Mouse (Mus musculus): ENCODE measurements around the gene Sik2. TPM values are rescaled to one million over a fixed set of nuclear protein-coding genes. Genes with fewer than 3 reads are reported as not detected.

Sik2 gene
- polyA plus RNA-seq, 1 experiment from 2014 or later, result 12.6 TPM

DNA sequence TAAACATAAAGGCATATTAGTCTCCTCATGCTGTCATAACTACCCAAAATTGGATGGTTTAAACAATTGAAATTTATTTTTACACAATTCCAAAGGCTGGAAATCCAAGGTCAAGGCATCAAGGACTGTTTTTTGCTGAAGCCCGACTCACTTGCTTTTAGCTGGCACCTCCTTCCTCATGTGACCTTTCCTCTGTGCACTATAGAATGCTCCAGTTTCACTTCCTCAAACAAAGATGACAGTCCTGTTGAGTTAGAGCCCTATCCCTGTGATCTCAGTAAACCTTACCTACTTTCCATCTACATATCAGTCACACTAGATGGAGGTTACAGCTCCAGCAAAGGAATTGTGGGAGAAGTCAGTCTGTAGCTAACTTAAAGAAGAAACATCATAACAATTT, 21.3 kb upstream of the Sik2 start:
- H3K36me3 ChIP-seq (ENCODE audit: control insufficient read depth, insufficient read depth, low read length), result no peaks in the 10 kb centered on the region
- 78% methylated on average over 1 of the region's 1 CpGs for WGBS
- ATAC-seq, result no peak
- no peak overlapping the region for H3K27ac ChIP-seq (ENCODE audit: low read depth, low read length)
- no peak overlapping the region for H3K9ac ChIP-seq (ENCODE audit: low read length)
- H3K4me3 ChIP-seq (ENCODE audit: low read depth, low read length), result no peak overlapping the region
- H3K27me3 ChIP-seq (replicated peaks; ENCODE audit: control insufficient read depth, insufficient read depth, low read length), result no peaks in the 10 kb centered on the region
- no peak overlapping the region for H3K4me2 ChIP-seq (ENCODE audit: low read length)
- no peaks in the 10 kb centered on the region for H3K4me1 ChIP-seq (ENCODE audit: control insufficient read depth, insufficient read depth, low read length)
- H3K9me3 ChIP-seq (replicated peaks; ENCODE audit: control insufficient read depth, low read length), result no peaks in the 10 kb centered on the region
- no peak for DNase-seq (ENCODE audit: low spot score)

DNA sequence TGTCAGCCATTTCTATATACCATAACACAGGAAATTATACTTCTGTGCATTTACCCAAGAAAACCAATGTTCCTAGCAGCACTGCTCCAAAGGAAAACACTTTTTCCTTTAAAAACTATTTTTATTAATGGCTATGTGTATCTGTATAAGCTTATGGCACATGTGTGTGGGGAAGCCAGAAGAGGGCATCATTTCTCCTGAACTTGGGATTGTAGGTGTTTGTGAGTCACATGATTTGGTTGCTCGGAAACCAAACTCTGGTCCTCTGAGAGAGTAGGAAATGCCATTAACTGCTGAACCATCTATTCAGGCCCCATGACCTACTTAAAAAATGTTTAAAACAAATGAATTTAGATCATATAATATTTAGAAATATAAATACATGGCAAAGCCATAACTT, 18.1 kb upstream of the Sik2 start:
- Histone ChIP-seq H3K9me3 (replicated peaks; ENCODE audit: control insufficient read depth, low read length) (no peaks in the 10 kb centered on the region), H3K9ac (ENCODE audit: low read length) (no peak overlapping the region), H3K27me3 (replicated peaks; ENCODE audit: control insufficient read depth, insufficient read depth, low read length) (no peaks in the 10 kb centered on the region), H3K4me3 (ENCODE audit: low read depth, low read length) (no peak overlapping the region), H3K27ac (ENCODE audit: low read depth, low read length) (no peak overlapping the region), H3K4me2 (ENCODE audit: low read length) (no peak overlapping the region), H3K36me3 (ENCODE audit: control insufficient read depth, insufficient read depth, low read length) (no peaks in the 10 kb centered on the region), H3K4me1 (ENCODE audit: control insufficient read depth, insufficient read depth, low read length) (no peaks in the 10 kb centered on the region)
- 83% methylated on average over 1 of the region's 1 CpGs for WGBS
- ATAC-seq (no peak), DNase-seq (ENCODE audit: low spot score) (no peak)

DNA sequence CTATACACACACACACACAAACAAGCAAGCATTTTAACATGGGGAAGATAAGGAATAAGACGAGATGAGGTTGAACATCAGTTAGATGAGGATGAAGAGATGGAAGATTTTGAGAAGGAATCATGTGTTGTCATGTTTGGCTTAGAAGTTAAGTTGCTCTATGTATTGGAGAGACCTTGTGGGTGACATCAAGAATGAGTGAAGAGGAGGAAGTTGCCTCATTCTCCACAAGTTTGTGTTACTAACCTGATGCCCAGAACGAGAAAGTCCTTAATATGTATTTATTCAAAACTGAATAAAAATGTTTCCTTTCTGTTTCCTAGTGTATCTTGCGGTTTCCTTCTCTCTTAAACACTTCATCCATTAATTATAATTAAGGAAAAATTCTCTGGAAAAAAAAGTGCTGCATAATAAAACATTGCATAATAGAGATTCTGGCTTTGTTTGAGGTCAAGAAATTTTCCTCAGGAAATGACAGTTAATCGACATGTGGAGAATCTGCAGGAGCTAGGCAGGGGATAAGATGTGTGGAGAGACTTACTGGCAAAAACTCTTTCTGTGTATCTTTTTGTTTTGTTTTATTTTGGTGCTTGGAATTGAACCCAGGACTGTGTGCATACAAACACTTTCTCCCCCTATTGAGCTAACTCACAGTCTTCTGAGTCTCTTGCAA, 12.4 kb upstream of the Sik2 start:
- no peaks in the 10 kb centered on the region for H3K27me3 ChIP-seq (replicated peaks; ENCODE audit: control insufficient read depth, insufficient read depth, low read length)
- no peak overlapping the region for H3K4me3 ChIP-seq (ENCODE audit: low read depth, low read length)
- no peaks in the 10 kb centered on the region for H3K9me3 ChIP-seq (replicated peaks; ENCODE audit: control insufficient read depth, low read length)
- H3K4me1 ChIP-seq (ENCODE audit: control insufficient read depth, insufficient read depth, low read length), result no peaks in the 10 kb centered on the region
- DNase-seq (ENCODE audit: low spot score), result no peak
- H3K4me2 ChIP-seq (ENCODE audit: low read length), result no peak overlapping the region
- no peak overlapping the region for H3K27ac ChIP-seq (ENCODE audit: low read depth, low read length)
- no peak overlapping the region for H3K9ac ChIP-seq (ENCODE audit: low read length)
- ATAC-seq, result no peak
- H3K36me3 ChIP-seq (ENCODE audit: control insufficient read depth, insufficient read depth, low read length), result no peaks in the 10 kb centered on the region
- 87% methylated on average over 4 of the region's 4 CpGs for WGBS

DNA sequence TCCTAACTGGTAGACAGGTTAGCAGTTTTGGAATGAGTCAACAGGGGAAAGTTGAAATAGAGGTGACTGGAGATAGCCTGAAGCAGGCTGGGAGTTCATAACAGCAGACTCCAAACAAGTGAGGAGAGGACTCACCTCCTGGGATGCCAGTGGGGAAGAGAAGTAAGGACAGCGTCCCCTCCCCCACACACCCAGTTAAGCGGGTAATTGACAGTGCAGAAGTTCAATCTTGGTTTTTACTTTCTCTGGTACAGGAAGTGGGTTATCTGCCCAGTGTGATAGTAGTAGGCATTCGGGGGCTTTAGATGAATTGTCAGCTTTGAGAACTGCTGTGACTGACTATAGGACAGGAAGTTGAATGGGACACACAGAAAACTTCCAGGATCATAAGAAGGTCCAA, 11.5 kb upstream of the Sik2 start:
- Histone ChIP-seq H3K4me2 (ENCODE audit: low read length) (no peak overlapping the region), H3K9me3 (replicated peaks; ENCODE audit: control insufficient read depth, low read length) (no peaks in the 10 kb centered on the region), H3K27me3 (replicated peaks; ENCODE audit: control insufficient read depth, insufficient read depth, low read length) (no peaks in the 10 kb centered on the region), H3K4me1 (ENCODE audit: control insufficient read depth, insufficient read depth, low read length) (no peaks in the 10 kb centered on the region), H3K9ac (ENCODE audit: low read length) (no peak overlapping the region), H3K27ac (ENCODE audit: low read depth, low read length) (no peak overlapping the region), H3K4me3 (ENCODE audit: low read depth, low read length) (no peak overlapping the region), H3K36me3 (ENCODE audit: control insufficient read depth, insufficient read depth, low read length) (no peaks in the 10 kb centered on the region)
- ATAC-seq, result no peak
- no peak for DNase-seq (ENCODE audit: low spot score)
- 82% methylated on average over 3 of the region's 3 CpGs for WGBS

DNA sequence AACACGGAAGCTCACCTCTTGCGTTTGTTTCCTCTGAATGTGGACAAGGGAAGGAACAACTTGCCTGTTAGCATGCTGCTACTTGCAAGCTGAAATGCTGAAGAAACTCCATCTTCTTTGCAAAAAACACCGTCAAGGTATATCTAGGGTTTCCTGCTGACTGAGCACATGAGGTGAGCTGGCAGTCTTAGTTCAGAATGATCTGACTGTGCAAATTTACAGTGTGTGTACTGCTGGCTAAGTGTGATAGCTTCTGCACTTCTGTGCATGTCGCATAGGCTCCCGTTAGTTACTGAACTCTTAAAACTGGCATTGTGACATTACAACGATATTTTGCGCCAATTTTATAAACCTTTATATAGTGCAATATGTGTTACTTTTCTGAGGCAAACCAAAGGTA, 10.8 kb upstream of the Sik2 start:
- H3K27me3 ChIP-seq (replicated peaks; ENCODE audit: control insufficient read depth, insufficient read depth, low read length), result no peaks in the 10 kb centered on the region
- DNase-seq (ENCODE audit: low spot score) (no peak), ATAC-seq (no peak)
- H3K9me3 ChIP-seq (replicated peaks; ENCODE audit: control insufficient read depth, low read length), result no peaks in the 10 kb centered on the region
- no peak overlapping the region for H3K4me2 ChIP-seq (ENCODE audit: low read length)
- H3K9ac ChIP-seq (ENCODE audit: low read length), result no peak overlapping the region
- no peak overlapping the region for H3K4me3 ChIP-seq (ENCODE audit: low read depth, low read length)
- no peak overlapping the region for H3K27ac ChIP-seq (ENCODE audit: low read depth, low read length)
- 85% methylated on average over 7 of the region's 7 CpGs for WGBS
- no peaks in the 10 kb centered on the region for H3K36me3 ChIP-seq (ENCODE audit: control insufficient read depth, insufficient read depth, low read length)
- H3K4me1 ChIP-seq (ENCODE audit: control insufficient read depth, insufficient read depth, low read length), result no peaks in the 10 kb centered on the region

DNA sequence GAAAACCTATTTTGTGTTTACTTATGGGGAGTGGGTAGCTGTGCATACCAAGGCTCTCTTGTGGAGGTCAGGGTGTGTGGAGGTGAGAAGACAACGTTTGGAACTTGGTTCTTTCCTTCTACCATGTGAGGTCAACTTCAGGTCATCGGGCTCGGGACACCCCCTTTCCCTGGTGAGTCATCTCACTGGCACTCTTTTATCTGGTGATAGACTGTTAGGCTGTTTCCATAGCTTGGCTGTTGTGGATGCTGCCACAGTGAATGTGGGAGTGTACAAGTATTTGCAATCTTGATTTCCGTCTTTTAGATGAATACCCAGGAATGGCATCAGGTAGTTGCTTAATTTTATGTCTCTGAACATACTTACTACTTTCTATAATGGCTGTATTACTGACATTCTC, 6.9 kb upstream of the Sik2 start:
- no peak for DNase-seq (ENCODE audit: low spot score)
- no peak overlapping the region for H3K9ac ChIP-seq (ENCODE audit: low read length)
- no peak overlapping the region for H3K4me2 ChIP-seq (ENCODE audit: low read length)
- ATAC-seq, result no peak
- no peaks in the 10 kb centered on the region for H3K9me3 ChIP-seq (replicated peaks; ENCODE audit: control insufficient read depth, low read length)
- H3K27ac ChIP-seq (ENCODE audit: low read depth, low read length), result no peak overlapping the region
- H3K36me3 ChIP-seq (ENCODE audit: control insufficient read depth, insufficient read depth, low read length), result no peaks in the 10 kb centered on the region
- 70% methylated on average over 4 of the region's 4 CpGs for WGBS
- H3K4me3 ChIP-seq (ENCODE audit: low read depth, low read length), result no peak overlapping the region
- no peaks in the 10 kb centered on the region for H3K4me1 ChIP-seq (ENCODE audit: control insufficient read depth, insufficient read depth, low read length)
- H3K27me3 ChIP-seq (replicated peaks; ENCODE audit: control insufficient read depth, insufficient read depth, low read length), result no peaks in the 10 kb centered on the region

DNA sequence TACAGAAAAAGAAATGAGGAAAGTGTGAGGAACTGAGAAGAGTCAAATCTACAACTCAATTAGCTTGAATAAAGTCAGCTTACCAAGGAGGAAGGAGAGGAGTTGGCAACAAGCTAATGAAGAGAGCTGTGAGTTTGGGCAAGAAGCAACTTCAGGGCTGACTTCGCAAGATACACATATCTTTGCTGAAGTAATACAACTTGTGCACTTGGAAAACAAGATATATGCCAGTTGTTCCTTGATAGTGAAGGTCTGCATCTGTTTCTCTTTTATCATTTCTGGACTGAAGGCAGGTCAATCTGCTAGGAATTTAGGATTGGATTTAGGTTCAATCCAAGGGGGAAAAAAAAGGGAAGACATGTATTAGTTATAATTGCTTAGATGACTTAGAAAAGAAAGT, 4.8 kb upstream of the Sik2 start:
- H3K36me3 ChIP-seq (ENCODE audit: control insufficient read depth, insufficient read depth, low read length), result no peaks in the 10 kb centered on the region
- 90% methylated on average over 1 of the region's 1 CpGs for WGBS
- no peaks in the 10 kb centered on the region for H3K9me3 ChIP-seq (replicated peaks; ENCODE audit: control insufficient read depth, low read length)
- H3K4me2 ChIP-seq (ENCODE audit: low read length), result no peak overlapping the region
- H3K27me3 ChIP-seq (replicated peaks; ENCODE audit: control insufficient read depth, insufficient read depth, low read length), result 0 out of 2 replicates have a peak, but pooled peaks cover 3% of the 10 kb centered on the region
- no peak overlapping the region for H3K27ac ChIP-seq (ENCODE audit: low read depth, low read length)
- H3K9ac ChIP-seq (ENCODE audit: low read length), result no peak overlapping the region
- no peak for DNase-seq (ENCODE audit: low spot score)
- H3K4me3 ChIP-seq (ENCODE audit: low read depth, low read length), result no peak overlapping the region
- ATAC-seq, result no peak
- 0 out of 2 replicates have a peak, but pooled peaks cover 4% of the 10 kb centered on the region for H3K4me1 ChIP-seq (ENCODE audit: control insufficient read depth, insufficient read depth, low read length)

DNA sequence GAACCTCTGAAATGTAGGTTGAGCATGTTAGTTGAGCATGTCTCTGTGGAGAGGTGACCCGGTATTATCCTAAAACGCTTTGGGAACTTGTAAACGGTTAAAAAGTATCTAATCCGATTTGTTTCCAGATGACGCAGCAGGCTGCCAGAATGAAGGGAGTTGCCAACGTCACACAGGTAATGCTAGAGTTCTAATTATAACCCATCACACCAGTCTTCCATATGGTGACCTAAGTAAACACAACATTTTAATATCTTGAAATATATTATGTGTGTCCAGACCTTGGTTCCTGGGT, 730 bp upstream of the Sik2 start:
- no peaks in the 10 kb centered on the region for H3K36me3 ChIP-seq (ENCODE audit: control insufficient read depth, insufficient read depth, low read length)
- H3K4me3 ChIP-seq (ENCODE audit: low read depth, low read length), result peak overlapping the region; percentile 87
- 0 out of 2 replicates have a peak, but pooled peaks cover 3% of the 10 kb centered on the region for H3K27me3 ChIP-seq (replicated peaks; ENCODE audit: control insufficient read depth, insufficient read depth, low read length)
- under 1% methylated on average over 6 of the region's 6 CpGs for WGBS
- no peak overlapping the region for H3K27ac ChIP-seq (ENCODE audit: low read depth, low read length)
- ATAC-seq (no peak), DNase-seq (ENCODE audit: low spot score) (no peak)
- no peaks in the 10 kb centered on the region for H3K9me3 ChIP-seq (replicated peaks; ENCODE audit: control insufficient read depth, low read length)
- peak overlapping the region; percentile 72 for H3K4me2 ChIP-seq (ENCODE audit: low read length)
- 0 out of 2 replicates have a peak, but pooled peaks cover 4% of the 10 kb centered on the region for H3K4me1 ChIP-seq (ENCODE audit: control insufficient read depth, insufficient read depth, low read length)
- peak overlapping the region; percentile 47 for H3K9ac ChIP-seq (ENCODE audit: low read length)

DNA sequence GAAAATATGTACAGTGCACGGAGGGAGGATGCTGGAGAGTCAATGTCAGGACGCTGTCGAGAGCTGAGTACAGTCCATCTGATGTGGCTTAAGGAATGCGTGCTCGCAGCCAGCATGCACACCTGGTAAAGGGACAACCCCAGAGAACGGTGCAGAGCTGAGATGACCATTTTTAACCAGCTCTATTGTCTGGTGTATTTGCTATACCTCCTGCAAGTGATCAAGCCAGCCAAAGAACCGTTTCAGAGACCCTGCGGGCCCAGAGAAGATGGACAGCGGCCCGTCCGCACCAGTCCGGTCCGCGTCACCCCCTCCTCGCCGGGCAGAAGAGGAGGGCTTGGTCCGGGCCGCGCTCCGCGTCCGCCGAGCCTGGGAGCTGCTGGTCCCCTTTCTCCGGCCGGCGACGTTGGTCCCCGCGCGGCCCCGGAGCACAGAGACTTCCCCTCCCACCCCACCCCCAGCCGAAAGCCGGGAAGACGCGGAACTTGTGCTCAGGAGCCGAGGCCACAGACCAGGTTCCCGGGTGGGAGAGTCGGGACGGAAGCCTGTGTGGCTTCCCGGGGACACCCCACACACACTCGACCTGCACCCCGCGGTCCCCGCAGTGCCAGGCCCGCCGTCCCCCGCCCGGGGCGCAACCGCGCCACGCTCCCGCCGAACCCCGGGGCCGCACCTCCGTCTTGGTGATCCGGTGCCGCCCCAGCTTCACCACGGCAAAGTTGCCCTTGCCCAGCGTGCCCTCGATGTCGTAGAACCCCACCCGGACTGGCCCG, 619 bp downstream of the Sik2 start:
- Histone ChIP-seq H3K9ac (ENCODE audit: low read length) (peak overlapping the region; percentile 93), H3K4me2 (ENCODE audit: low read length) (peak overlapping the region; percentile 72), H3K4me1 (ENCODE audit: control insufficient read depth, insufficient read depth, low read length) (0 out of 2 replicates have a peak, but pooled peaks cover 4% of the 10 kb centered on the region), H3K4me3 (ENCODE audit: low read depth, low read length) (peak overlapping the region; percentile 87), H3K27me3 (replicated peaks; ENCODE audit: control insufficient read depth, insufficient read depth, low read length) (0 out of 2 replicates have a peak, but pooled peaks cover 3% of the 10 kb centered on the region), H3K27ac (ENCODE audit: low read depth, low read length) (peak overlapping the region; percentile 67), H3K36me3 (ENCODE audit: control insufficient read depth, insufficient read depth, low read length) (no peaks in the 10 kb centered on the region), H3K9me3 (replicated peaks; ENCODE audit: control insufficient read depth, low read length) (no peaks in the 10 kb centered on the region)
- WGBS, result under 1% methylated on average over 62 of the region's 65 CpGs
- ATAC-seq (peak; percentile 70), DNase-seq (ENCODE audit: low spot score) (peak; percentile 20)

Data from forebrain, embryonic 14.5 days (tissue).